Mouse (Mus musculus): ENCODE results near the gene Klhdc4.

Gene Klhdc4

GRCm38 (mm10) chr8:121849303-121849702, 19.9 kb upstream of the Klhdc4 start:
- no peak for DNase-seq (ENCODE audit: low spot score)

GRCm38 (mm10) chr8:121848495-121848894, 19.1 kb upstream of the Klhdc4 start:
- no peak for DNase-seq (ENCODE audit: low spot score)

GRCm38 (mm10) chr8:121847987-121848386, 18.6 kb upstream of the Klhdc4 start:
- DNase-seq (ENCODE audit: low spot score): no peak

GRCm38 (mm10) chr8:121847261-121847822, 18.0 kb upstream of the Klhdc4 start:
- DNase-seq (ENCODE audit: low spot score): no peak

- no peak for DNase-seq (ENCODE audit: low spot score)
These were observed 17.4 kb upstream of the Klhdc4 start for GRCm38 (mm10) chr8:121846815-121847214.

GRCm38 (mm10) chr8:121844765-121845164, 15.4 kb upstream of the Klhdc4 start:
- DNase-seq (ENCODE audit: low spot score): no peak

- DNase-seq (ENCODE audit: low spot score): no peak
These were observed 13.9 kb upstream of the Klhdc4 start for GRCm38 (mm10) chr8:121843184-121843733.

GRCm38 (mm10) chr8:121842064-121842955, 12.9 kb upstream of the Klhdc4 start:
- DNase-seq (ENCODE audit: low spot score): no peak

- DNase-seq (ENCODE audit: low spot score): no peak
These were observed 11.9 kb upstream of the Klhdc4 start for GRCm38 (mm10) chr8:121841242-121841641.

GRCm38 (mm10) chr8:121832503-121832902, 3.1 kb upstream of the Klhdc4 start:
- DNase-seq (ENCODE audit: low spot score): peak; percentile 64

- DNase-seq (ENCODE audit: low spot score): no peak
These were observed 2.7 kb upstream of the Klhdc4 start for GRCm38 (mm10) chr8:121832061-121832460.

GRCm38 (mm10) chr8:121829777-121830362, 501 bp upstream of the Klhdc4 start:
- no peak for DNase-seq (ENCODE audit: low spot score)

- DNase-seq (ENCODE audit: low spot score): no peak
These were observed 869 bp downstream of the Klhdc4 start for GRCm38 (mm10) chr8:121828376-121829023.

- DNase-seq (ENCODE audit: low spot score): no peak
These were observed 1.6 kb downstream of the Klhdc4 start for GRCm38 (mm10) chr8:121827726-121828125.

- DNase-seq (ENCODE audit: low spot score): no peak
These were observed 7.6 kb downstream of the Klhdc4 start for GRCm38 (mm10) chr8:121821770-121822169.

- DNase-seq (ENCODE audit: low spot score): no peak
These were observed 8.0 kb downstream of the Klhdc4 start for GRCm38 (mm10) chr8:121821320-121821719.

GRCm38 (mm10) chr8:121820840-121821239, 8.5 kb downstream of the Klhdc4 start:
- no peak for DNase-seq (ENCODE audit: low spot score)

- no peak for DNase-seq (ENCODE audit: low spot score)
These were observed 11.1 kb downstream of the Klhdc4 start for GRCm38 (mm10) chr8:121818226-121818625.

GRCm38 (mm10) chr8:121811931-121812570, 17.3 kb downstream of the Klhdc4 start:
- no peak for DNase-seq (ENCODE audit: low spot score)

GRCm38 (mm10) chr8:121811502-121811901, 17.9 kb downstream of the Klhdc4 start:
- no peak for DNase-seq (ENCODE audit: low spot score)

- DNase-seq (ENCODE audit: low spot score): no peak
These were observed 19.7 kb downstream of the Klhdc4 start for GRCm38 (mm10) chr8:121809524-121810155.
